Mouse (Mus musculus) limb, embryonic 12.5 days (tissue): Measurements from ENCODE around the gene Wdr43. TPM values are rescaled to one million over a fixed set of nuclear protein-coding genes. Genes with fewer than 3 reads are reported as not detected.

ENCODE experiments used
- ATAC-seq: fragments of 200-750 bp; cut with Nextera tagmentation; 2 replicates; pipeline ENCODE4 v1.8.0; 2017; ENCODE audit warnings: low read depth, moderate TSS enrichment; ENCODE audit not compliant: insufficient number of reproducible peaks, insufficient read depth, low FRiP score, low TSS enrichment
- H3K27ac ChIP-seq: fragments of 300-500 bp; sonication (generic); 2 replicates; pipeline ENCODE4 v1.5.1; 2016; ENCODE audit warnings: mild to moderate bottlenecking, moderate library complexity
- H3K27me3 ChIP-seq: fragments of 300-500 bp; sonication (generic); 2 replicates; pipeline ENCODE4 v1.6.1; 2016; ENCODE audit warnings: mild to moderate bottlenecking, moderate library complexity
- H3K36me3 ChIP-seq: fragments of 300-500 bp; sonication (generic); 2 replicates; pipeline ENCODE4 v1.6.1; 2016; ENCODE audit warnings: mild to moderate bottlenecking, moderate library complexity
- H3K4me1 ChIP-seq: fragments of 300-500 bp; sonication (generic); replicated peaks from 2 replicates; pipeline ENCODE4 v1.6.1; 2016
- H3K4me2 ChIP-seq: fragments of 300-500 bp; sonication (generic); 2 replicates; pipeline ENCODE4 v1.6.1; 2016; ENCODE audit warnings: mild to moderate bottlenecking, moderate library complexity
- H3K4me3 ChIP-seq: fragments of 300-500 bp; sonication (generic); replicated peaks from 2 replicates; pipeline ENCODE4 v1.5.1; 2016; ENCODE audit warnings: mild to moderate bottlenecking
- H3K9ac ChIP-seq: fragments of 300-500 bp; sonication (generic); replicated peaks from 2 replicates; pipeline ENCODE4 v1.6.1; 2016; ENCODE audit warnings: mild to moderate bottlenecking, moderate library complexity
- H3K9me3 ChIP-seq: fragments of 300-500 bp; sonication (generic); 2 replicates; pipeline ENCODE4 v1.6.1; 2016; ENCODE audit warnings: mild to moderate bottlenecking, moderate library complexity
- WGBS: fragments of 180-500 bp; shearing (Covaris S2); methylation state at CpG from one replicate; pipeline ENCODE4 v1.1.7; 2016; 5-methylcytosine and 5-hydroxymethylcytosine counted together
- polyA plus RNA-seq: library from polyadenylated mRNA; unstranded; fragments of >200 nt; fragmentation: Nextera tagmentation; extraction: Ambion mirVana; gene quantifications from 2 replicates; pipeline ENCODE4 v1.2.1, GENCODE M21; 2016

The Wdr43 gene
- 92.6 and 96.6 TPM in 2 replicates for polyA plus RNA-seq

- 5% methylated on average over 40 of the region's 40 CpGs for WGBS
- H3K36me3 ChIP-seq, result peaks cover 16% of the 10 kb centered on the region
- H3K27ac ChIP-seq, result peak within 1 kb of the TSS; percentile 72; the same call in 1 of the 2 replicates
- H3K9ac ChIP-seq, result peak within 1 kb of the TSS; percentile 93
- H3K4me3 ChIP-seq, result peak within 1 kb of the TSS; percentile 100
- H3K4me2 ChIP-seq, result peak within 1 kb of the TSS; percentile 72
- H3K27me3 ChIP-seq, result no peaks in the 10 kb centered on the region
- no peaks in the 10 kb centered on the region for H3K9me3 ChIP-seq
- peak; percentile 99 for ATAC-seq
- H3K4me1 ChIP-seq, result peaks cover 15% of the 10 kb centered on the region
These were observed at the start of gene Wdr43 for GRCm38 (mm10) chr17:71615638-71616318. Wdr43 (plus strand) TSS chr17:71615895.

- whole genome bisulfite sequencing, result 80% methylated on average over 1 of the region's 1 CpGs
- Histone ChIP-seq H3K36me3 (no peaks in the 10 kb centered on the region), H3K9ac (no peak overlapping the region), H3K27ac (no peak overlapping the region), H3K9me3 (no peaks in the 10 kb centered on the region), H3K27me3 (no peaks in the 10 kb centered on the region), H3K4me2 (no peak overlapping the region), H3K4me1 (no peaks in the 10 kb centered on the region), H3K4me3 (no peak overlapping the region)
- no peak for ATAC-seq
These were observed 36.5 kb upstream of the Wdr43 start for GRCm38 (mm10) chr17:71579176-71579705.

DNA sequence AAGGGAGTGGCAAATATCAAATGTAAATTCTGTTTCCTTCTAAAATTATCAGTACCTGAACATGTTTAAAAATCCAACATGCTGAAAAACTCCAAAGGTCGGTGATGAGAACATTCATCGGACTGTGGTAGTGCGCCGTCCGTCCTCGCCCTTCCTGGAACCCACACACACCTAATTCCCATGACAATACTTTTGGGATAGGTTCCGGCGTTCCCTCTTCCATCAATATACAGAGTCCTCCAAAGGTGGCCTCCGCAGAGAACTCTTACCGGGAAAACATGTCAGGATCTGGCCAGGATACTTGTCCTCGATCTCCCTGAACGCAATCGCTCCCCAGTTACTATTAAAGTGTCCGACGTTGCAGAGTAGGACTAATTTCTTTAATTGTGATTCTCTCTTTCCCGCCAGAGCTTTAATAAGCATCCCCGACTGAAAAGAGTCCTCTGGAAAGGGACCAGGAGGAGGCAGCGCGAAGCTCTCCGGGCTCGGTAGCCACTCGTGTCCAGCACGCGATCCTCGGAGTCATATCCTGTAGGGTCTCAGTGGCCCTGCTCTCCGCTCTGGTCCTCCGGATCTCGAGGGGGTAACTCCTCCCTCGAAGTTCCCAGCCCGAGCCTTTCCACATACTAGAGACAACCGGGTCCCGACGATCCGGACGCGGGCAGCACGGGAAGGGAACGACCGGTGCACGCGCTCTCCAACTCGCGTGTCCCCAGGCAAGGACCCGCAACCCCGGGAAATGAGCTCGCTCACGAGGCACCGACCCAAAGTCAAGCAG lies 17.6 kb upstream of the Wdr43 start:
- Histone ChIP-seq H3K27me3 (0 out of 2 replicates have a peak, but pooled peaks cover 6% of the 10 kb centered on the region), H3K27ac (no peak overlapping the region), H3K9me3 (no peaks in the 10 kb centered on the region), H3K4me2 (peak overlapping the region; percentile 75), H3K36me3 (peaks cover under 1% of the 10 kb centered on the region; the same call in 1 of the 2 replicates), H3K9ac (peak overlapping the region; percentile 67), H3K4me1 (peaks cover 18% of the 10 kb centered on the region), H3K4me3 (peak overlapping the region; percentile 66)
- 1% methylated on average over 48 of the region's 48 CpGs for WGBS
- peak; percentile 60; the same call in 1 of the 2 replicates for ATAC-seq

DNA sequence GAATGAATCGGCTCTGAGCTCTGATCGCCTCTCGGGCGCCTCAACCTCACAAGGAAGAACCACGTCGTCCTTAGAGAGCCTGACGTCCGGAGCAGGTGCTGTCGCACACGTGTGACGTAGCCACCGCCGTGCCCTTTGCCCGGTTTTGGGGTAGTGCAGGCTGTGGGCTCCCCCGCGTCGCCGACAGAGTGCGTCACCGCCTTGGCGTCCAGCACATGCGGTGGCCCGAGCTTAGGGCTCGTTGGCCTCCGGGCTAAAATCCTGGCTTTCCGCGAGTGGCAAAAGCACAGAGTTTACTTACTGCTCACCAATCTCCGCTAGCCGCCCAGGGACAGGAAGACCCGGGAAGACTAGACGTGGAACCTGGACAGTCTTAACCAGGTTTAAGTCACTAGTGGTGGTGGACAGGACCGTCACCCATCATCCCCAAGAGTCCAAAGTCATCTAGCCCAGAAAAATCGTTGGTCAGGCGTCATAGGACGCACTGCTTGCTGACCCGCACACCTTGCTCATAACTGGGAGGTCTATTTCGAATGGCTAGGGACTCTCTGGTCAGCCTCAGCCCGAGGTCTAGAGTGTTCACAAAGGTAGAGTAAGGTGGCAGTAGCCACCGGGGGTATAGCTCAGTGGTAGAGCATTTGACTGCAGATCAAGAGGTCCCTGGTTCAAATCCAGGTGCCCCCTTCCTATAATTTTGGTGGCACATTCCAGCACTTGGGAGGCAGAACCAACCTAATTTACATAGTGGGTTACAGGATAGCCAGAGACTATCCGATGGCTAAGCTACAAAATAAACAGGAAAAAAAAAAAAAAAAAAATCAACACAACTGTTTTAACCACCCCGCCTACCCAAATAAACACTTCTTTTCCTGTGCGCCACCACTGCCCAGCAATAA lies 16.8 kb upstream of the Wdr43 start:
- H3K27me3 ChIP-seq, result 0 out of 2 replicates have a peak, but pooled peaks cover 6% of the 10 kb centered on the region
- H3K4me2 ChIP-seq, result peak overlapping the region; percentile 75
- H3K9me3 ChIP-seq, result no peaks in the 10 kb centered on the region
- H3K4me3 ChIP-seq, result peak overlapping the region; percentile 66
- peak; percentile 96 for ATAC-seq
- no peaks in the 10 kb centered on the region for H3K36me3 ChIP-seq
- peak overlapping the region; percentile 67 for H3K9ac ChIP-seq
- H3K4me1 ChIP-seq, result peaks cover 18% of the 10 kb centered on the region
- WGBS, result 5% methylated on average over 42 of the region's 42 CpGs
- H3K27ac ChIP-seq, result no peak overlapping the region

- peak; percentile 48 for ATAC-seq
- H3K4me3 ChIP-seq, result peak overlapping the region; percentile 100
- peaks cover 16% of the 10 kb centered on the region for H3K36me3 ChIP-seq
- H3K27me3 ChIP-seq, result no peaks in the 10 kb centered on the region
- H3K27ac ChIP-seq, result peak overlapping the region; percentile 72; the same call in 1 of the 2 replicates
- peaks cover 15% of the 10 kb centered on the region for H3K4me1 ChIP-seq
- H3K9me3 ChIP-seq, result no peaks in the 10 kb centered on the region
- H3K9ac ChIP-seq, result peak overlapping the region; percentile 93
- peak overlapping the region; percentile 72 for H3K4me2 ChIP-seq
- under 1% methylated on average over 72 of the region's 73 CpGs for WGBS
These were observed 781 bp downstream of the Wdr43 start for GRCm38 (mm10) chr17:71616319-71617032.

DNA sequence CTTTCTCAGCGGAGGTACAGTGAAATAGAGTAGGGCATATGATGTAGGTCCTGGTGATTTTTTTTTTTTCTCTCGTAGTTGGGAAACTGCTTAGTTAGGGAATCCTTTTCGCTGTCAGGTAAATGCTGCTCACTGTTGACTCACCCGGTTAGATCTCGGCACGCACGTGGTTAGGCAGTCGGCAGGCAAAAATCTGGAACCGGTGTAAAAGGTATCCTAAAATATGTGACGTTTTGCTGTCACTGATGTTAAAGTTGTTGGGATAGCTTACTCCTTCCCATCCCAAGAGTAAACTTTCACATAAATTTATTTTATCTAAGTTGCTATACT lies 1.3 kb downstream of the Wdr43 start:
- under 1% methylated on average over 10 of the region's 10 CpGs for WGBS
- H3K9me3 ChIP-seq, result no peaks in the 10 kb centered on the region
- no peak for ATAC-seq
- H3K27ac ChIP-seq, result no peak overlapping the region
- peak overlapping the region; percentile 100 for H3K4me3 ChIP-seq
- H3K27me3 ChIP-seq, result no peaks in the 10 kb centered on the region
- H3K36me3 ChIP-seq, result peaks cover 16% of the 10 kb centered on the region
- H3K4me1 ChIP-seq, result peaks cover 15% of the 10 kb centered on the region
- peak overlapping the region; percentile 72 for H3K4me2 ChIP-seq
- peak overlapping the region; percentile 93 for H3K9ac ChIP-seq

GRCm38 (mm10) chr17:71617974-71618373 lies 2.3 kb downstream of the Wdr43 start:
- no peak overlapping the region for H3K27ac ChIP-seq
- peaks cover 15% of the 10 kb centered on the region for H3K4me1 ChIP-seq
- ATAC-seq, result no peak
- peak overlapping the region; percentile 72 for H3K4me2 ChIP-seq
- 0 out of 2 replicates have a peak overlapping the region, but pooled peaks have one; percentile 100 for H3K4me3 ChIP-seq
- WGBS, result 70% methylated on average over 4 of the region's 4 CpGs
- H3K9ac ChIP-seq, result no peak overlapping the region
- no peaks in the 10 kb centered on the region for H3K9me3 ChIP-seq
- H3K27me3 ChIP-seq, result no peaks in the 10 kb centered on the region
- H3K36me3 ChIP-seq, result peaks cover 16% of the 10 kb centered on the region

- Histone ChIP-seq H3K9ac (no peak overlapping the region), H3K27me3 (no peaks in the 10 kb centered on the region), H3K4me3 (no peak overlapping the region), H3K27ac (no peak overlapping the region), H3K36me3 (peaks cover 87% of the 10 kb centered on the region), H3K9me3 (no peaks in the 10 kb centered on the region), H3K4me1 (no peaks in the 10 kb centered on the region), H3K4me2 (no peak overlapping the region)
- WGBS, result 69% methylated on average over 10 of the region's 10 CpGs
- no peak for ATAC-seq
These were observed 16.1 kb downstream of the Wdr43 start for GRCm38 (mm10) chr17:71631806-71632205.

DNA sequence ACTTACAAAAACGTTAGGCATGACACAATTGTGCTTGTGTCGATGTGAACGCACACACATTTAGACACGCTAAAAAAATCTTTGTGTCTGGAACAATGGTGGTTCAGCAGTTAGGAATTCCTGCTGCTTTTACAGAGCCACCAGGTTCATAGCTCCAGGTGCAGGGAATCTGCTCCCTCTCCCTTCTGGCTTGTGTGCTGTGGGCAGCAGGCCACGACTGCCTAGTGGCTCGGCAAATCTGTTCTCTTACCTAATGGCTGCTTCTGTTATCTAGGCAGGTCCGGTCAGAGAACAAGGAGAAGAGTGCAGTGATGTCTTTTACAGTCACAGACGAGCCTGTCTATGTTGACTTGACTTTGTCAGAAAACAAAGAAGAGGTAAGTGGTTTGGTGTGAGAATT lies 17.7 kb downstream of the Wdr43 start:
- no peak for ATAC-seq
- no peak overlapping the region for H3K27ac ChIP-seq
- no peak overlapping the region for H3K9ac ChIP-seq
- H3K9me3 ChIP-seq, result no peaks in the 10 kb centered on the region
- 90% methylated on average over 8 of the region's 8 CpGs for WGBS
- H3K4me3 ChIP-seq, result no peak overlapping the region
- H3K36me3 ChIP-seq, result peaks cover 86% of the 10 kb centered on the region
- H3K27me3 ChIP-seq, result no peaks in the 10 kb centered on the region
- no peaks in the 10 kb centered on the region for H3K4me1 ChIP-seq
- H3K4me2 ChIP-seq, result no peak overlapping the region

DNA sequence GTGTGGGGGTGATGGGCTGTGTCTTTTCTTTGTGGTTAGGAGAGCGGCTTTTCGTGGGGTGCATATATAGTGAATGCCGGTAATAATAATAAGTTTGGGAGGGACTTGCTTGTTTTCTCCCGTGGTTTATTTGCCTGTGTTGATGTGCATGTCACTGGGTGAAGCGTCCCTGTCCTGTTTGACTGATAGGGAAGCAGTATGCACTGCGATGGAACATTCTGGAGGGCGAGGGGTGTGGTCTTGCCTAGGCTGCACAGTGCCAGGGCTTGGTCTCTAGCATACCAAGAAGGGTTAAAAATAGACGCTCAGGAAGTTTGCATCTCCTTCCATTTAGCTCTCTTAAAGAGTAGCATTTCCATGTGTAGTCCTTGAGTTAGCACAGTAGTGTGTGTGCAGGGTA lies 21.1 kb downstream of the Wdr43 start:
- no peak overlapping the region for H3K4me2 ChIP-seq
- H3K4me3 ChIP-seq, result no peak overlapping the region
- peaks cover 92% of the 10 kb centered on the region for H3K36me3 ChIP-seq
- H3K4me1 ChIP-seq, result no peaks in the 10 kb centered on the region
- H3K27ac ChIP-seq, result no peak overlapping the region
- H3K9ac ChIP-seq, result no peak overlapping the region
- no peaks in the 10 kb centered on the region for H3K27me3 ChIP-seq
- no peak for ATAC-seq
- no peaks in the 10 kb centered on the region for H3K9me3 ChIP-seq
- 94% methylated on average over 8 of the region's 8 CpGs for WGBS
